Mouse (Mus musculus) adrenal gland, postnatal 36 days (tissue): Measurements from ENCODE around the gene Rbfox3. TPM values are rescaled to one million over a fixed set of nuclear protein-coding genes. Genes with fewer than 3 reads are reported as not detected.

Experiments used
- DNase-seq, 2 experiments: peaks; one replicate each; pipeline ENCODE4 v3.0.0; 2021; ENCODE audit warnings: mixed read lengths in 1 of 2
- total RNA-seq, 2 experiments: library from RNA; stranded (reverse); gene quantifications; 2 replicates each; pipeline ENCODE4 v1.2.3; 2021

Rbfox3 gene
- total RNA-seq, 2 experiments from 2014 or later, result 5.5 to 6.0 TPM

DNA sequence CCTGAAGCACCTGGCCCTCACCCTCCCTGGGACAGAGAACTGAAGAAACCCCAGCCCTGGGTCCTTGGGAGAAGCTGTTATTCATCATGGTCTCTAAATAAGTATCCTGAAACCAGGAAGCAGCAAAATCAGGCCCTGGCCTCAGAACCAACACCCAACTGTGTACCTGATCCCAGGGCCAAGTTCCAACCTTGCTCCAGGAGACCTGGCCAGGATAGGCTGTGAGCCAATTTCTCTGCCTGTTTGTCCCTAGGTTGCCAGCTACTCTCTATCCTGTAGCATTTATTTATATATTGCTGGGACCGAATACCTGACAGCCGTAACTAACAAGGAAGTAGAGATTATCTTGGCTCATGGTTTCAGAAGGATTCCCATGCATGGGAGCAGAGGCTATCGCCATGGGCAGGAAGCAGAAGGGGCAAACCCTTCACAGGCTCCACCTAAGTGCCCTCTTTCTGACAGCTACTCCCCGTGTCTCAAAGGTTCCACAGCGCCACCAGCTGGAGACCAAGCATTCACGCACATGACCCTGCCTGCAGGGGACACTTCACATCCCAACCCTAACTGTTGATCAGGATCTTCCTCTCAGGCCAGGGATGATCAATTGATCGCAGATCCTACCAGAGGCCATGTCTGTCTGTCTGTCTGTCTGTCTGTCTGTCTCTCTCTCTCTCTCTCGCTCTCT is 31.8 kb downstream of the Rbfox3 start:
- no peak for DNase-seq

DNA sequence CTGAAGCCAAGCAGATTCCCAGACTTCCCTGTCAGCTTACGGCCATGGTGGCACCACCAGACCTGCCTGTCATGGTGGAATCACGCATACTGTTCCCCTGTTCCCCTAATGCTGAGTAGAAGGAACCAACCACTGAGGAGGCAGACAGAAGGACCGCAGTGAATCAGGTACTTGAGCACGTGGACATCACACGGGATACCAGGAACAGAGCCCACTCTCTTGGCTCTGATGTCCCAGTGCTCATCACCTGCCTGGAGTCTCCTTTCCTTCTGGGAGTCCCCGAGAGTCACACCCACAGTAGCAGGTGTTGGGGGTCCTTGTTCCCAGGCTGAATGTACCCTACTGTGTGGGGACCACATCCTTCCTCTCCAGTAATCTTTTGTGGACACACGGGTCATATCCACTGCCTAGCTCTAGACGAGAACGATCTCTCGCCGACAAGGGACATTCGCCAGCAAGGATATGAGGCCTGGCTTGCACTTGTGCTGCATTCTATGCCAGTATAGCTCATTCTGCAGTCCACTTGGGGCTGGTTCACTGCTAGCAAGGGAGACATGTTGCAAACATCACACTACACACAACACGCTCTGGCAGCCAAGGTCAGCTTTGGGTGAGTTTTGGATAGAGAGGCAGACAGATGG is 32.7 kb downstream of the Rbfox3 start:
- DNase-seq, result no peak

DNA sequence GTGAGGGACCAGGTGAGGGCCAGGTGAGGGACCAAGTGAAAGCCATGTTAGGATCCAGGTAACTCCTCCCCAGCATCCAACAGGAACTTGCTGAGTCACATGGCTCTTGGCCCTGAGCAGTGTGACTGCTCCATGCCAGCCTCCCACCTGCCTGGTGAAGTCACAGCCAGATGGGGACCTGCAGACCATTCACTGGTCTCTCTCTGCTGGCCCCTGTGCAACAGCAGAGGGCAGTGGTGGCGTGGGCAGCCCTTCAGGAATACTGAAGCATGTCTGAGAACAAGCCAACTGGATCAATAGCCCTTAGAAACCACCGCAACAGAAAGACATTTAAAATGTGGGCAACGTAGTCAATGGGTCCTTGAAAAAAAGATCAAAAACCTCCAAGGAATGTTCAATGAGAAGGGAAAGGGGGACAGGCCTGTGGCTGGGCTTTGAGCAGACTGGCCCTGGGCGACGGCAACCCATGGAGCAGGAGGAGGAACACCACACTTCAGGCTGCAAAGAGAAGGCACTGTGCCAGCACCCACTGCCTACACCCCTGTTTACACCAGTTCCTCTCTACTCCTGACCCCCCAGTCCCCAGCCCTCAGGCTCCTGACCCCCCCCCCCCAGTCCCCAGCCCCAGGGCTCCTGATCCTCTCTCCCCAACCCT is 36.0 kb downstream of the Rbfox3 start:
- no peak for DNase-seq

DNA sequence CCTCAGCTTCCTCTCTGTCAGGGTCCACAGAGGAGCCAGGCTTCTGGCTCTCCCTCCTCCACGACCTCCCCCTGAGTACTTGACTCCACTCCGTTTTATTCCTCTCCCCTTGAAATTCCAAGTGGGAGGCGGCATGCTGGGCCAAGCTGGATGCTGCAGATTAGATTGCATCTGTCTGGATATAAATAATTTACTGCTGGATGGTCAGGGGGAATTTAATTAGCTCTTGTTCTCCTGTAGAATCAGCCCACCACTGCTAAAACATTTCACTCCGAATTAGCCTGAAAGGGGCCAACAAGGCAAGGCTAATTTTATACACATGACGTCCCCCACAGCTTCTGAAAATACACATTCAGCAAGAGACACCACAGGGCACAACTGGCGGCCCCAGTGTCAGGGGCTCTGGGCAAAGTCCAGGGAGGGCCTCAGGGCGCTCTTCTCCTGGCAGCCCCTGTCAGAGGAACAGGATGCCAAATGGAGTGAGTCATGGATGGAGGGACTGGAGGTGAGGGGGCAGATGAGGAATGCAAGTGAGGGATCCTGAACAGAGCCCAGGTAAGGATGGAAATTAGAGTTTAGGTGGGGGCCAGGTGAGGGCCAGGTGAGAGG is 36.8 kb downstream of the Rbfox3 start:
- no peak for DNase-seq

DNA sequence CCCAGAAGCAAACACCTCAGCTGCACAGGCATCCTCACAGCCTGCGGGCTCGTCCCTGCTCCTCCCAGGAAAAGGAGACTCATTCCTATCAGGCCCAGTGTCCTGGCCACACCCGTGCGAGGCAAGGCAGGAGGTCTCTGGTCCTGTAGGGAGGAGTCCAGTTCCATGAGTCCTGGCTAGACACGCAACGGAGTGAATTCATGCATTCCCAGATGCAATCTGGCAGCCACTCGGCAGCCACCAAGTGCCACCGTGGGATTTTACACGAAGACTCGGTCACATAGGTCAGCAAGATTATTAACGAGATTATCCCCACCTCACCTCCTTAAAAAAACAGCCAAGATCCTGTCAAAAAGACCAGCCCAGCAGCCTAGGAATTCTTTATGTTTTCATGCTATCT is 37.4 kb downstream of the Rbfox3 start:
- no peak for DNase-seq

DNA sequence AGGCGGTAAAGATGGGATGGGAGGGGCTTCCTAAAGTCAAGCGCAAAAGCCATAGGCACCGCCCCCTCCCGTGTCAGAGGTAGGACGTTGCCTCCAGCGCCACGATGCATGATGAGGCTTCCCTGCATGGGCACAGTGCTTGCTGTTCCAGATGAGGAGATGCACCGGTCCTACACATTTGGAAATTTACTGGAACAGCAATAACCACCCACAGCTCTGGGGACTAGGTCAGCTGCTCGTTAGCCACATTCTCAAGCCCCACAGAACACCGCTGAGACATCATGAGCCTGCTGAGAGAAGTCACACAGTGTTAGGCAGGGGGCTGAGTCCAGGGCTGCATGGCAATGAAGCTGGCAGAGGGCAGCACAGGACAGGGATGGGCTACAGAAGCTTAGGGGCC is 39.9 kb downstream of the Rbfox3 start:
- DNase-seq, result no peak

DNA sequence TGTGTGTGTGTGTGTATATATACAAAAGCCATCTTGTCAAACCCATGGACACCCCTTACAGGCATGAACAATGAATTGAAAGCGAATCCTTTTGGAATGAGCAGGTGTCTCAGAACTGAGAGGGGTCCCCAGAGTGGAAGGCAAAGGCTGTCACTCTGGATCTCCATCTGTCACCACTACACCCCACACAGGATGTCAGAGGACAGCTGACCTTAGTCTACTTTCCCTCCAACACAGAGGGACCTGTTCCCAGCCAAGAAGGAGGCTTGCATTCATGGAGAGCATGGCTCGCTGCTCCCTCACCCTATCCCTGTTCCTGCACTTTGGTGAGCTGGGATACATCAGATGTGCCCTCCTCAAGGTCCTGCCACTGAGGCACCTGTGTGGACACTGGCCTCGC is 48.0 kb downstream of the Rbfox3 start:
- no peak for DNase-seq

DNA sequence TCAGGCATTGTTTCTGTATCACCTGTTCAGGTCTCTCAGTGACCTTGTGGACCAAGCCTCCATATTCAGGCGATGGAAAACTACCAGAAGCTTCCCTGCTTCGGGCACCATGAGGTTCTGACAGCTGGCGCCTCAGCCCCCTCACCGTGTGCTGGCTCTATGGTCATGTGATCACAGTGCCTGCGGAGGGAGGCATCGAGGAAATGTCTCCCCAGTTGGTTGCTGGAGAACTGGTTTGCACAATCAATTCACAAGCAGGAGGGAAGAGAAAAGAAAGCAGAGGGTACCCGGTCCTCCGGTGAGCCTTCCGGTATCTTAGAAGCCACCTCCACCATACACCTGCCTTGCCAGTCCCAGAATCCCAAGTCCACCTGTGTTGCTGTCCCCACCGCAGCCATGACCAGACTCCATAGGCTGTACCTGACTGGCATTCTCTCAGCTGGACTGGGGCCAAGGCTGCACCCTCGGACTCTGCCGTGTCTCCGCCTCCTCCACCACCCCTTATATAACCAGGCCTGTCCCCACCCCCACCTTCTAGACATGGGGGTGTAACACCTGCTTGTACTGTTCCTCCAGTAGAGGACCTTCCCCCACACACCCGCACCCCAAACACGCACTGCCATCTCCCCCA is 49.5 kb downstream of the Rbfox3 start:
- no peak for DNase-seq

DNA sequence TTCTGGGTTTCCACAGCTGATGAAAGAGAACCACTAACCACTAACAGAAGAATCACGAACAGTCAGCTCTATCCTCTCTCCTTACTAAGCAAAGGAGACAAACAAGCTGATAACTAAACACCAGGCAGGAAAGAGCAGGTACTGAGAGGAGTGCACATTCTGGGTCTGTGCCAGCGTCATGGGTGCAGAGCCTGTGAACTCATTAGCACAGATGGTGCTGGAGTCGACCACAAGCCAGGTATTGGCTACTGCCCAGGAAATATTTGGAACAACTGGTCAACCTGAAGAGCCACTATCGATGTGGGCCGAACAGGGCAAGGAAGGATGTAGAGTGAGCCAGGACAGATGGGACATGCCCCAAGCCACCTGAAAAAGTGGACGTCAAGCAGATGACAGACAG is 50.2 kb downstream of the Rbfox3 start:
- no peak for DNase-seq

DNA sequence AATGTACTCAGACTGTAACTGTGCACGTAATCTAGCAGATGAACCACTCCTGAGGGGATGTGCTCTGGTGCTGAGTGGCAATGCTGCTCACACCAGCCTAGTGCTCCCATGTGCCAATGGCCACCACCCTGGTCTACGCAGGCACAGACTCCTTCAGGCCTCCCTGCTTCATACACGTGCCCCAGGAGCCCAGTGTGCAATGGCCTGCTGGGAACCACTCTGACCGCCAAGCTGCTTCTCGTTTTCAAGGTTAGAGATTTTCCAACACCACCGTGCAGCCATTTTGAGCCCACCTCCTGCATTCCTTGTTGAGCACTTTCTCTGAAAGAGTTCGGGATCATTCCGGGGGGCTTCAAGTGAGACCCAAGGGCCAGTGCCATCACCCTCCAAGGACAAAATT is 50.6 kb downstream of the Rbfox3 start:
- DNase-seq, result no peak

DNA sequence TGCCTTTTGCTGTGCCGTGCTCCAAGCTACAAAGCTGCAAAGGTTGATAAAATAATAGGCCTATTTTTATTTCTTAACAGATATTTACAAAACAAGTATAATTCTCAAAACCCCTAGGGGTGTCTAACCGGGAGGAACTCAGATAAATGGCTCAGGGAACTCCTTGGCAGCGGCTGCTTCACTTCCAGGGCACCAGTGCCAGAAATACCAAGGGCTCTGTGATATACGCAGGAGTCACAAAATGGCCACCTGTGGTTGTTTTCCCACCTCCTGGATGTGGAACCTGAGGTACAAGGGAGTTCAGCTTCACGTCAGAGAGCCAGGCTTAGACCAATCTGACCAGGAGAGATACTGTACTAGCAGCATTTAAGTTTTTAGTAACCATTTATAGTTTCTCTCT is 51.6 kb downstream of the Rbfox3 start:
- no peak for DNase-seq

DNA sequence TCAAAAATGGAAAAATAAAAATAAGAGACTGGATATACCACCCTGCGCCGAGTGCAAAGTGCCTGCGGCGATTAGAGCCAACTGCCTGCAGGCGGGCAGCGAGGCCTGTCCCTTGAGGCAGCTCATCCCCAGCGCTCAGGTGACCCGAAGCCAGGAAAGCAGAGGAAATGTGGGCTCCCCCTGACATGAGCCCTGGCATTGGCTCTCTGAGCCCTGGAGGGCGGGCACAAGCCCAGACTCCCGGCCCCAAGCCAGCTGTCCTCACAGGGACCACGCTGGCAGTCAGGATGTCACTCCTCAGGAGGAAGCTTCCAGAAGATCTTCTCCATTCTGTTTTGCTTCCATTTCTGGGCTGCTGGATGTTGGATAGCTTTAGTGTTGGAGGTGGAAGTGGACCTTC is 53.1 kb downstream of the Rbfox3 start:
- no peak for DNase-seq

DNA sequence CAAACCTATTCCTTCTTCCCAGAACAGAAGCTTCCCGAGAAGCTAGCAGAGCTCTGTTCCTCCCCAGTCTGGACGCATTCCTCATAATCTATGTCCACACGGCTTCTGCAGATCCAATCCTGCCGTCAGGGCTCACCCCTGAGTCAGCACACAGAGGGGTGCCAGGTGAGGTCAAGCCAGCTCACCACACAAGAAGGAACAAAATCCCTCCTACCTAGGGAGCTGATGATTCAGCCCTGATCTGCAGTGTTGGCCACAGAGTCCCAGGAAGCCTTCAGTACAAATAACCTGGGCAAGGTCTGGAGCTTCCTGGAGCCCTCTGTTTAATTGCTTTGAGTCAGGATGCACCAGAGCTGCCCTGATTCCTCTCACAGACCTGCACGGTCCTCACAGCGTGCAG is 60.0 kb downstream of the Rbfox3 start:
- no peak for DNase-seq

DNA sequence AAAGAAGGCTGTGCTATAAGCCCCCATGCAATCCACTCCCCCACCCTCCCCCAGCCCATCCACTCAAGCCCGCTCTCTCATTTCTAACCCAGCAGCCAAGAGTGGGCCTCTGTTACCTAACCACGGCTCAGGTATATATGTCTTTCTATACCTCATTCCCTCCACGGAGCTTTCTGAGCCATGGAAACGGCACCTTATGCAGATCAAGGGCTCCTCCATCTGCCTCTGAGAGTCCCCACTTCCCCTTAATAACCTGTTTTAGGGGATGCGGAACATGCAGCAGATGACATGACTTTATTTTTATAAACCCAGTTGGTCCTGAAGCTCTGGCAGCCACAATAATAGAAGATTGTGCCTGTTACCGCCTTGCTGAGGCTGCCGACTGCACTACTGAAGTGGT is 63.4 kb downstream of the Rbfox3 start:
- DNase-seq, result no peak

DNA sequence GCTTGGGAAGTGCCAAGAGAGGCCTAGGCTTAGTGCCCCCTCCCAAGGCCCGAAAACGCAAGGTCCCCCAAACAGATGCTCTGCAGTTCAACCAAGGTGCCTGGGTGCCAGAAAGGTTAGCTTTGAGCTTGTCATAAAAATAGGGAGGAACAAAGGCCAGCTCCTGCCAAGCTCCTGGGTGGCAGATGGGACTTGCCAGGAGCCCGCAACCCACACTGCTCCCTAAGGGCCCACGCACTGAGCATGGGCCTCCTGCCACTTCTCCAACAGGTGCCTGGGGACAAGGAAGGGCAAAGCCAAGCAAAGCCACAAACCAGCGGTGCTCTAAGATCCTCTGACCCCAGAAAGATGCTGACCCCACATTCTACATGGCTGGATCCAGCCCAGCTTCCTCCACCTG is 70.4 kb downstream of the Rbfox3 start:
- no peak for DNase-seq

DNA sequence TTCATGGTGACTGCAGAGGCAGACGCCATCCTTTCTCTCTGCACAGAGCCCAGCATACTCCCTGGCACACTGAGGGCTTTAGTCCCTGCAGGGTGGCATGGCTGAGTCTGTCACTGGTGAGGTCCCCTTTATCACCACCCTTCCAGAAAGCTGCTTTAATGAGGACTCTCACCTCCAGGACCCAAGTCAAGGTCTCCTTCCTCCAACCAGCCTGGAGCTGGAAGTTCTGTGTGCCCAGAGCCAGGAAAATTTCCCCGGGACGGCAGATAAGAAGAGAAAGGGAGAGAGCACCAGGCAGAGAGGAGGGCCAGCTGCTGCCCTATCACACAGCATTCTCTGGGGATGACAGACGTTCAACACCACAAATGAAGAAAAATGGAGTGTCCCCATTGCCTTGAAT is 73.2 kb downstream of the Rbfox3 start:
- DNase-seq, result no peak

DNA sequence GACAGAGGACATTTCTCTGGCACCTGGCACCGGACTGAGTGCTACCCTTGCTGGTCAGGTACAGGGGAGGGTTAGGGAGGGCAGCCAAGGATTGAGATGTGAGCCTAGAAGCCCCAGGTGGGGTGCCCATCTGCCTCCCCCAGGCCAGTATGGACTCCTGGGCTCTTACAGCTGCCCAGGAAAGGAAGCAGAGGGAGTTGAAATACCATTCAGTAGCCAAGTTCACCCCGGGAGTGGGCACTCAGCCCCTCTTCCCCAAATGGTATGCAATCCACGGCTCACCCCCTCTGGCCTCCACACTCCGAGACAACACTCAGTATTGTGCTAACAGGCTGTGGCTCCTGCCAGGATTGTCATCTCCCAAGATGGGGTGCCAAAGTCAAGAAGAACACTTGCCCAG is 74.5 kb downstream of the Rbfox3 start:
- DNase-seq, result no peak

DNA sequence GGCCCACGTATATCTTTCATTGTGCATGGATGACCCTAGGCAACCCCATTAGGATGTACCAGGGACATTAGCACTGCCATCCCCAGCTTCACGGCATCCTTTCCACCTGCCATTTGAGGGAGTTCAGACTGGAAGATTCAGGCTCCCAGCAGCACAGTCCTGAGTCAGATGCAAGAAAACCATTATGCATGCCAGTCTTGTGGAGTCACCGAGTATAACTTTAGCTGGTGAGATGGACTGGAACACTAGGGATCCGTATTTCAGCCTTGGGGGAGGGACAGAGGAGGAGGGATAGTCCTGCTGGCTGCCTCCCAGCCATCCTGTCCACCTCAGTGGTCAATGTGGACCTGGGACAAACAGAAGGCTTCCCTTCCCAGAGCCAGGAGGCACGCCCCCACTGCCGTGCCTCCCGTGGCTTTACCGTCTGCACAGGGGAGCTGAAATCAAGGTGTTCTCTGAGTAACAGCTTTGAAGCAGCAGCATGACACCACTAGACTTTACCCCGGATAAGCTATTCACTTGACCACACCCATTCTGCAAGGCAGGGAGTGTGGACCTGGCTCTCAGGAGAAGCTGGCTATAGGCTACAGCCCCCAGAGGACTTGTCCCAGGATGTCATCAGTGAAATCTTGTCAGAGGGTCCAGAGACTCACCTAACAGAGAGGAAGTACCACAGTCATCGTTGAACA is 78.5 kb downstream of the Rbfox3 start:
- no peak for DNase-seq

DNA sequence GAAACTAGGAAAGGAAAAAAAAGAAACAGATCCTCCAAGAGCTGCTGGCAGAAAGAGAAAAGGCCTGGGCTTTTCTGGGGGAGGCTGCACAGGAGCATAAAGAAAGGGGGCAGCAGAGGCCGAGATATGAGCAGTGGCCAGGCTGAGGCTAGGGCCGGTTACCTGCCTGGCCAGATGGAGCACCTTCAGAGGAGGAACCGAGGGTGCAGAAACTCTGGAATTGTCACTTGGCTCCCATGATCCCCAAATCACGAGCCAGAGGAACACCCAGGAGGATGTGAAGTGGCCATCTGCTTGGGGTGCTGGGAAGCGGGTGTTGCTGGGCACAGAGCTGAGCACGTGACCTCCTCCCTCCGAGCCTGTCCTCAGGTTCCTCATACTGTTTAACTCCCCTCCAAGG is 79.7 kb downstream of the Rbfox3 start:
- DNase-seq, result no peak

DNA sequence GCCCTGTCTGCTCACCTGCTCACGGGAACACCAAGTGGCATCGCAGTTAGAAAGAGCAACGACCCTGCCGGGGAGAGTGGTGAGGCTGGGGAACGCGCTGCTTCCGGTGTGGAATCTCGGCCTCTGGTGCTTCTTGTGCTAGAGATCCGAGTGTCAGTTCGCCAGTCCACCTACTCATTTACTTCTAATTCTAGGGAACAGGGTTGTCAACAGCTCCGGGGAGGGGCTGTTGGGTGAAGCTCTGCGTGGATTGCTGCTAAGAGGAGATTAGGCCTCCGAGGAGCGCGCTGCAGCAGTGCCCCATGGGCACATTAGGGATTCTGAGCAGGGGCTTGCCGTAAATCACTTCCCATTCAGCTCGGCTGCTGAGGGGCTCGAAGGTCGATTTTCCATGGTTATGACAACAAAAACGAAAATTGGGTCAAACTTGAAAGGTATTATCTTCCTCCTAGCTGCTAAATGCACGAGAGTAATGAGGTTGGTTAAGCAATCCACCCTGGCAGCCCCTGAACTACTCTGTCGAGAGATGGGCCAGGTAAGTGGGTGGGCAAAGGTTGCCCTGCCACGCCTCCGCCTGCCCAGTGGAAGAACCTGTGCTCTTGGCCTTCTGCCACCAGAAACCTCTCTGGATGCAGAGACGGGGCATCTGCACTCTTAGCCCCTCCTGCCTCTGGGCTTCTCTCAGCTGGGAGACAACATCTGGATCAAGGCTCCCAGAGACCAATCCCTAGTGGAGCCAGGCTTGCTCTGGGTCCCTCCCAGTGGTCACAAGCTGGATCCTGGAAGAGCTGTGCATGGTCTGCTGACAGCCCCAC is 85.9 kb downstream of the Rbfox3 start:
- no peak for DNase-seq

DNA sequence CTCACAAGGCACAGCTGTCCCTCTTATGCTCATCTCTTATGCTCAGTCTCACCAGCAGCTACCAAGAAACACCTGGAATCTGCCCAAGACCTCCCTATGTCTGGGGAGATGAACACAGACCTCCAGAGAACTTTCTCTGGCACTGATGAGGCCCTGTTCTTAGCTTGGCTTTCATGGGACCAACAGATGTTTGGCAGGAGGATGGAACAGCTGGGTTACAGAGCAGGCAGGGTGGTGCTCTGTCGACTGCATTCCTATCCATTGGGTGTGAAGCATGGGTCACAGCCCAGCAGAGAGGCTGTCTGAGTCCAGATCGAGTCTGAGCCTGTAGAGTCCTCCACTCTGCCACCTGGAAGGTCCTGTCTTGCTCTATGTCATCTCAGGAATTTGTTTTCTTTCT is 90.0 kb downstream of the Rbfox3 start:
- no peak for DNase-seq
